Mouse (Mus musculus): ENCODE data around the gene Ruvbl2.
"Not testable (repeated sequence)": the region's sequence is repeated elsewhere in the genome, so short reads cannot be mapped to it uniquely, and the experiment has no call there.

The Ruvbl2 gene

GRCm38 (mm10) chr7:45437521-45438276, at the start of gene Ruvbl2:
Gene Ruvbl2 (minus strand): TSS chr7:45438096.
- no peak for DNase-seq (ENCODE audit: low spot score in 2 of 2)

- no peak for DNase-seq (ENCODE audit: low spot score in 2 of 2)
These were observed 49.0 kb upstream of the Ruvbl2 start, which contains the start of gene Gm45808 for GRCm38 (mm10) chr7:45486761-45487415. Gene Gm45808 (minus strand): TSS chr7:45486811.

- DNase-seq (ENCODE audit: low spot score in 2 of 2), result no peak
These were observed 48.3 kb upstream of the Ruvbl2 start for GRCm38 (mm10) chr7:45486158-45486557.

- not testable (repeated sequence) for DNase-seq (ENCODE audit: low spot score in 2 of 2)
These were observed 47.1 kb upstream of the Ruvbl2 start for GRCm38 (mm10) chr7:45484985-45485384.

GRCm38 (mm10) chr7:45482166-45482565, 44.3 kb upstream of the Ruvbl2 start:
- DNase-seq (ENCODE audit: low spot score in 2 of 2), result no peak

- DNase-seq (ENCODE audit: low spot score in 2 of 2), result no peak
These were observed 43.6 kb upstream of the Ruvbl2 start, which contains the start of gene Tulp2 for GRCm38 (mm10) chr7:45481374-45481927. Gene Tulp2 (plus strand): TSS chr7:45481877.

- not testable (repeated sequence) for DNase-seq (ENCODE audit: low spot score in 2 of 2)
These were observed 42.4 kb upstream of the Ruvbl2 start for GRCm38 (mm10) chr7:45480310-45480709.

GRCm38 (mm10) chr7:45478774-45479173, 40.9 kb upstream of the Ruvbl2 start:
- DNase-seq (ENCODE audit: low spot score in 2 of 2), result no peak

GRCm38 (mm10) chr7:45477003-45477402, 39.1 kb upstream of the Ruvbl2 start:
- DNase-seq (ENCODE audit: low spot score in 2 of 2), result no peak

GRCm38 (mm10) chr7:45476453-45476852, 38.6 kb upstream of the Ruvbl2 start:
- no peak for DNase-seq (ENCODE audit: low spot score in 2 of 2)

GRCm38 (mm10) chr7:45475291-45475969, 37.5 kb upstream of the Ruvbl2 start:
- no peak for DNase-seq (ENCODE audit: low spot score in 2 of 2)

- peak; percentile 64 to 72 for DNase-seq (ENCODE audit: low spot score in 2 of 2)
These were observed 33.0 kb upstream of the Ruvbl2 start for GRCm38 (mm10) chr7:45470869-45471268.

GRCm38 (mm10) chr7:45467090-45467670, 29.3 kb upstream of the Ruvbl2 start:
- DNase-seq (ENCODE audit: low spot score in 2 of 2), result no peak

GRCm38 (mm10) chr7:45466283-45467089, 28.6 kb upstream of the Ruvbl2 start, which contains the start of gene Bax:
Gene Bax (minus strand): TSS chr7:45466898.
- DNase-seq (ENCODE audit: low spot score in 2 of 2), result peak; percentile 86 to 93

GRCm38 (mm10) chr7:45465549-45465948, 27.7 kb upstream of the Ruvbl2 start:
- DNase-seq (ENCODE audit: low spot score in 2 of 2), result no peak

- DNase-seq (ENCODE audit: low spot score in 2 of 2), result no peak
These were observed 27.2 kb upstream of the Ruvbl2 start for GRCm38 (mm10) chr7:45465112-45465511.

- DNase-seq (ENCODE audit: low spot score in 2 of 2), result no peak
These were observed 26.3 kb upstream of the Ruvbl2 start for GRCm38 (mm10) chr7:45463987-45464778.

GRCm38 (mm10) chr7:45462868-45463267, 25.0 kb upstream of the Ruvbl2 start:
- DNase-seq (ENCODE audit: low spot score in 2 of 2), result not testable (repeated sequence)

- no peak for DNase-seq (ENCODE audit: low spot score in 2 of 2)
These were observed 24.4 kb upstream of the Ruvbl2 start for GRCm38 (mm10) chr7:45462325-45462724.

GRCm38 (mm10) chr7:45461781-45462180, 23.9 kb upstream of the Ruvbl2 start:
- DNase-seq (ENCODE audit: low spot score in 2 of 2), result no peak
